Mouse (Mus musculus) heart, postnatal 0 days (tissue): ENCODE measurements around the gene Hif3a.

Experiments
- CTCF ChIP-seq: IDR thresholded peaks from 2 replicates; pipeline ENCODE4 v1.5.1; 2016; ENCODE audit warnings: antibody characterized with exemption, control low read depth, low read depth
- EP300 ChIP-seq: IDR thresholded peaks from 2 replicates; pipeline ENCODE4 v1.6.1; 2016; ENCODE audit warnings: antibody characterized with exemption, low read depth

- TF ChIP-seq CTCF (no peak), EP300 (no peak)
Observed at GRCm38 (mm10) chr7:17065620-17066019, 3.4 kb upstream of the Hif3a start.
